Mouse (Mus musculus) forebrain, postnatal 0 days (tissue): ENCODE measurements around the gene Ptcd1. TPM values are rescaled to one million over a fixed set of nuclear protein-coding genes. Genes with fewer than 3 reads are reported as not detected.

Source experiments
- ATAC-seq: fragments of 200-750 bp; cut with Nextera tagmentation; 2 replicates; pipeline ENCODE4 v1.8.0; 2017; ENCODE audit warnings: mild to moderate bottlenecking, moderate library complexity
- DNase-seq: peaks from one replicate; pipeline ENCODE4 v3.0.0-alpha.2; 2015
- H3K27ac ChIP-seq: fragments of 300-500 bp; sonication (generic); 2 replicates; pipeline ENCODE4 v1.5.1; 2014; ENCODE audit warnings: low read depth, mild to moderate bottlenecking, antibody characterized with exemption, low read length, moderate library complexity, mixed read lengths
- H3K27me3 ChIP-seq: fragments of 300-500 bp; sonication (generic); 2 replicates; pipeline ENCODE4 v1.6.1; 2014; ENCODE audit warnings: mild to moderate bottlenecking, low read length, mixed read lengths; ENCODE audit not compliant: insufficient read depth
- H3K36me3 ChIP-seq: fragments of 300-500 bp; sonication (generic); 2 replicates; pipeline ENCODE4 v1.6.1; 2014; ENCODE audit warnings: mild to moderate bottlenecking, moderate library complexity; ENCODE audit not compliant: insufficient read depth
- H3K4me1 ChIP-seq: fragments of 300-500 bp; sonication (generic); 2 replicates; pipeline ENCODE4 v1.6.1; 2014; ENCODE audit warnings: antibody characterized with exemption; ENCODE audit not compliant: insufficient read depth
- H3K4me2 ChIP-seq: fragments of 300-500 bp; sonication (generic); 2 replicates; pipeline ENCODE4 v1.6.1; 2014; ENCODE audit warnings: low read depth, mild to moderate bottlenecking, moderate library complexity
- H3K4me3 ChIP-seq: fragments of 300-500 bp; sonication (generic); 2 replicates; pipeline ENCODE4 v1.5.1; 2014; ENCODE audit warnings: low read depth, low read length, mixed read lengths
- H3K9ac ChIP-seq: fragments of 300-500 bp; sonication (generic); 2 replicates; pipeline ENCODE4 v1.6.1; 2014; ENCODE audit warnings: mild to moderate bottlenecking
- H3K9me3 ChIP-seq: fragments of 300-500 bp; sonication (generic); 2 replicates; pipeline ENCODE4 v1.6.1; 2016; ENCODE audit warnings: low read length
- CTCF ChIP-seq: sonication (generic); IDR thresholded peaks from 2 replicates; pipeline ENCODE4 v1.5.1; 2016; ENCODE audit warnings: antibody characterized with exemption, control low read depth, low read depth
- WGBS: fragments of 180-500 bp; shearing (Covaris S2); extraction: QIAGEN DNeasy Blood & Tissue Kit; methylation state at CpG from one replicate; pipeline ENCODE4 v1.1.7; 2014; 5-methylcytosine and 5-hydroxymethylcytosine counted together
- polyA plus RNA-seq: library from polyadenylated mRNA; unstranded; fragments of >200 nt; fragmentation: Nextera tagmentation; extraction: Ambion mirVana; gene quantifications from 2 replicates; pipeline ENCODE4 v1.2.1, GENCODE M21; 2015
- total RNA-seq: library from RNA; depleted of rRNA; stranded (reverse); fragments of >200 nt; gene quantifications from 2 replicates; pipeline ENCODE4 v1.2.3, GENCODE M21; 2014

The Ptcd1 gene
- total and polyA plus RNA-seq, 2 experiments from 2014 or later: 21.7 to 32.6 TPM

DNA sequence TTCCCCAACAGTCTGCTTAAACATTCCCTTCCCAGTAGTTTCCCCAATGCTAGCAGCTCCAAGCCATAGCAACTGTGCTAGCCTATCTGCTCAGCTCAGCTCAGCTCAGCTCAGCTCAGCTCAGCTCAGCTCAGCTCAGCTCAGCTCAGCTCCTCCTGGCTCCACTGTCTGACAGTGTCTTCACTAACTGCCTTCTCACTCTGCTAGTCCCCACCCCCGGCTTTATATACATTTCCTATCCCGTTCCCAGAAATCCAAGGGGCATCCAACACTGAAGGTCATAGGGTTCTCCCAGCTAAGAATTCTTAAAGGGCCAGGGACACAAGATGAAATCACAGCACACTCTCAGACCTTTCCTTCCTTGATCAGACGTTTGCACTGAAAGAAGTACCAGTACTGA is 2.2 kb downstream of the Ptcd1 start:
- Histone ChIP-seq H3K27me3 (no peaks in the 10 kb centered on the region), H3K4me3 (no peak overlapping the region), H3K36me3 (peaks cover 46% of the 10 kb centered on the region), H3K4me2 (no peak overlapping the region), H3K4me1 (peaks cover 18% of the 10 kb centered on the region), H3K9me3 (no peaks in the 10 kb centered on the region), H3K27ac (no peak overlapping the region), H3K9ac (no peak overlapping the region)
- no peak for TF ChIP-seq CTCF
- DNase-seq: no peak
- 75% methylated on average over 3 of the region's 3 CpGs for WGBS
- no peak for ATAC-seq

DNA sequence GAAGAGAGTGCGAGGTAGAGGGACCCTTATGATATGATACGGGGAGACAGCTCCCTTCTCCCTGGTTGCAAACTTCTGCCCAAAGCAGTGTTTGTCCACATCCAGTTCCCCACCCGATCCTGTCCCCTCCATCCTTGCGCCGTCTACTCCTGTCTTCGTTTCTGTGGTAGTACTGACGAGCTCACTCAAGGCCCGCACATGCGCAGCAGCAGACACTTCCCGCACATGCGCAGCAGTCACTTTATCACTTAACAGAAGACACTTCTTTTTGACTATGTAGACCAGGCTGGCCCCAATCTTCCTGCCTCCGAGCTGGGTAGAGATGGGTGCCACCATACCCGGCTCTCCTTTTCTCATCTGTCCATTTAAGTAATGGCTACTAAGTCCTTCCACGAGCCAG is 5.5 kb downstream of the Ptcd1 start:
- 94% methylated on average over 14 of the region's 14 CpGs for WGBS
- no peak for TF ChIP-seq CTCF
- ATAC-seq (no peak), DNase-seq (no peak)
- H3K9ac ChIP-seq: no peak overlapping the region
- H3K4me3 ChIP-seq: no peak overlapping the region
- H3K36me3 ChIP-seq: peaks cover 72% of the 10 kb centered on the region
- H3K4me1 ChIP-seq: peaks cover 8% of the 10 kb centered on the region; the same call in 1 of the 2 replicates
- H3K27ac ChIP-seq: no peak overlapping the region
- no peak overlapping the region for H3K4me2 ChIP-seq
- no peaks in the 10 kb centered on the region for H3K9me3 ChIP-seq
- no peaks in the 10 kb centered on the region for H3K27me3 ChIP-seq

DNA sequence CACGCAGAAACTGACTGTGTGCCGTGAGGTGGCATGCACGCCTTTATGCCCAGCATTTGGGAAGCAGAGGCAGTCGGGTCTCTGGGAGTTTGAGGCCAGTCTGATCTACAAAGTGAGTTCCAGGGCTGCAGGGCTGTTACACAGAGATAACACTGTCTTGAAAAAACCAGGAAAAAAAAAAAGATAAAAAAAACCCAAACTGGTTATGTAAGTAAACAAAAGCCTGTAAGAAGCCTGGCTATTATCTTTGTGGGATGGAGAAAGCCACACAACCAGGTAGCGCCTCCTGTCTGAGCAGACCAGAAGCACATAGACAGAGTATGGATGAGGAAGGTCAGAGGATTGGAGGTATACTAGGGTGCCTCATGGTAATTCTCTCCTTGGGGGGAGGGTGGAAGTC is 14.2 kb downstream of the Ptcd1 start:
- Histone ChIP-seq H3K27me3 (no peaks in the 10 kb centered on the region), H3K27ac (no peak overlapping the region)
- WGBS: 90% methylated on average over 5 of the region's 5 CpGs

DNA sequence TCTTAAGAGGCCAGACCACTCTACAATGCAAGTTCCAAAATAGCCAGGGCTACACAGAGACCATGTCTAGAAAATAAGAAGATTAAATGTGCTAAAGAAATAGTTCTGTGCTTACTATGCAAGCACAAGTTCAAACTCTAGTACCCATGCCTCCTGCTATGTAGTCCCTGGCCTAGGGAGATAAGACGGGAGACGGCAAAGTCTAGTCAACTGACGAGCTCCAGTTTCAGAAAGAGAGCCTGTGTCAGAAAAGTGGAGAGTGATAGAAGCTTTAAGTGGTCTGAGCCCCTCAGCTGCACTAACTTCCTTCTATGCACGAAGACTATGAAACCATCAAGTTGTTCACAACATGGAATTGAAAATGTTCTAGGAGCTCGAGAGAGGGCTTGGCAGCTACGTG is 17.6 kb downstream of the Ptcd1 start:
- DNase-seq (no peak), ATAC-seq (no peak)
- H3K27ac ChIP-seq: no peak overlapping the region
- TF ChIP-seq CTCF: no peak
- no peaks in the 10 kb centered on the region for H3K27me3 ChIP-seq
- no peak overlapping the region for H3K9ac ChIP-seq
- no peaks in the 10 kb centered on the region for H3K9me3 ChIP-seq
- H3K4me1 ChIP-seq: no peaks in the 10 kb centered on the region
- no peak overlapping the region for H3K4me2 ChIP-seq
- H3K4me3 ChIP-seq: no peak overlapping the region
- peaks cover 98% of the 10 kb centered on the region for H3K36me3 ChIP-seq
- 93% methylated on average over 6 of the region's 6 CpGs for WGBS

More for the DNA sequence above, 14.2 kb downstream of the Ptcd1 start:
- peaks cover 87% of the 10 kb centered on the region for H3K36me3 ChIP-seq
- H3K4me1 ChIP-seq: no peaks in the 10 kb centered on the region
- no peak for TF ChIP-seq CTCF
- no peak overlapping the region for H3K4me3 ChIP-seq
- DNase-seq (no peak), ATAC-seq (no peak)
- H3K4me2 ChIP-seq: no peak overlapping the region
- no peaks in the 10 kb centered on the region for H3K9me3 ChIP-seq
- H3K9ac ChIP-seq: no peak overlapping the region

DNA sequence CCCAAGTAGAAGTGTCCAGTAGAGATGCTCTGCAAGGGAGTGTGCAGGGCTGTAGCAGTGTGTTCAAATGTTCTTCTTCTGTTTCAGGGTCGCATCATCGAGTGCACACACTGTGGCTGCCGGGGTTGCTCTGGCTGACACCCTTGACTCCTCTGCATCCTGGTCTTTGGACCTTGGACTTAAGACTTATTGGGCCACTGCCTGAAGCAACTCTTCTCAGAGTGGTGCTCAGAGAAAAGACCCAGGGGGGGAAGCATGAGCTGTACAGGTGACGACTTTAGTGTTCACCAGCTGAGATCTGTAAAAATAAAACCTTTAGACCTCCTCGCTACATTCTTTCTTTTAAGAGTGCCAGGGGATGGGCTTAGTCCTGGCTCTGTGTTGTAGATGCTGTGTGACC is 19.2 kb downstream of the Ptcd1 start:
- H3K9ac ChIP-seq: no peak overlapping the region
- no peak overlapping the region for H3K4me2 ChIP-seq
- DNase-seq (no peak), ATAC-seq (no peak)
- H3K4me3 ChIP-seq: no peak overlapping the region
- WGBS: 95% methylated on average over 5 of the region's 5 CpGs
- H3K9me3 ChIP-seq: no peaks in the 10 kb centered on the region
- H3K36me3 ChIP-seq: peaks cover 98% of the 10 kb centered on the region
- no peaks in the 10 kb centered on the region for H3K4me1 ChIP-seq
- no peaks in the 10 kb centered on the region for H3K27me3 ChIP-seq
- H3K27ac ChIP-seq: no peak overlapping the region
- TF ChIP-seq CTCF: no peak

DNA sequence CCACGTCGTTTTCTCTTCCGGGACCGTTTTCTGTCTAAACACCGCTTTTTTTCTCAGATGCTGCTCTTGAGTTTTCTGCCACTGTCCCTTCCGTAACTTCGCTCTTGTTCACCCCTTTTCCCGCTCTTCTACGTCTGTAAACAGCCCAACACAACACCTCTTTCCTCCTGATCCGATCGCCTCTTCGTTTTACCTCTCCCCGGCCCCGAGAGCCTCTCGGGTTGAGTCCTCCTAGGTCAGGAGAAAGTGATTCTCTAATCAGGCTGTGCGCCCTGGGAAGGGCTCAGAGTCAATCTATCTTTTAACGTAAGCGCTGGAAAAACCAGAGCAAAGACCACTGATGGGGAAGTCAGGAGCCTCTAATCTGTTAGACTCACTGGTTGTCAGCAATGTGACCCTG is 26.3 kb downstream of the Ptcd1 start:
- Histone ChIP-seq H3K9me3 (no peaks in the 10 kb centered on the region), H3K4me2 (peak overlapping the region; percentile 84), H3K36me3 (peaks cover 41% of the 10 kb centered on the region), H3K27ac (peak overlapping the region; percentile 83), H3K4me1 (peaks cover 22% of the 10 kb centered on the region; the same call in 1 of the 2 replicates), H3K4me3 (peak overlapping the region; percentile 89), H3K9ac (peak overlapping the region; percentile 81), H3K27me3 (no peaks in the 10 kb centered on the region)
- DNase-seq (no peak), ATAC-seq (no peak)
- no peak for TF ChIP-seq CTCF
- WGBS: under 1% methylated on average over 18 of the region's 18 CpGs

DNA sequence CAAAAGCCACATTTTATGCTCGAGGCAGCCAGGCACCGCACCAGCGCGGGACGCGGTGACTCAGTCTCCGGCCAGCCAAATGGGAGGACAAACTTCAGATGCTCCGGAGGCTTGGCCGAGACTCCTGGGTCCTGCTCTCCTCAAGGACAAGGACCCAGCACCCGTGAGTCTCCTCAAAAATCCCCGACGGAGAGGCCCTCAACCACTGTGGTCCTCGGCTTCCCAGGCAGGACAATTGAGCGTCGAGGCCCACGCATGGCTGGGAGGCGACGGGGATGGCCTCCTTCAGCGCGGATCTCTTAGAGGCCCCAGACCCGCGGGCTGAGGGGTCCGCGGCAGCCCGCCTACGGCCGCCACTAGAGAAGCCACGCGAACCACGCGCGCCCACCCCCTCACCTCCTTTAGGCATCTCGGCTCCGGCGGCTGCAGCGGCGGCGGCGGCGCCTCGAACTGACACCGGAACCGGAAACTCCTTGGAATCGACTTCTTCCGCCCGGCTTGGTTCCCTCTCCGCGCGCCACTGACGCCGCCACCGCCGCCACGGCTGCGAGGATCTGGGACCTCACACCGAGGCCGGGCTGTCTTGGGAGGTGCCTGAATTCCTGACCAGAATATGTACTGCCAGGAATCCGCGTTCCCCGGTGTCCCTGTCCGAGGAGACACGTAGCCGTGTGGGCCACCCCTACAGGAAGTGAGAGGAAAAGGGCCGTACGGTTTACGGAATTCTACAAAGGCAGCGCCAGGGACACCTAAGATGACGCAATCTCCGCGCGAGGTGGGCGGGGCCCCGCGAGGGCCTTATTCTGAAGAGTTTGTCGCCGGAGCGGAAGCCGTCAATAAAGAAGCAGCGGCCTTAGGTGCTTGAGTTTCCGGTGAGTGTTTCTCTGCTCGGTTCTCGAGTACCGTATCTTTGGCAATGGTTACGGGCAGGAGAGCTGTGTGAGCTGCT is 27.1 kb downstream of the Ptcd1 start, which contains the start of the genes Pdap1 and Bud31:
Gene Pdap1 (minus strand): TSS at position 668 of the 949 bp plus-strand sequence.
Gene Bud31 (plus strand): TSS at position 792 of the 949 bp plus-strand sequence.
- ATAC-seq (peak; percentile 97), DNase-seq (peak; percentile 98)
- H3K9me3 ChIP-seq: no peaks in the 10 kb centered on the region
- peak within 1 kb of the TSS; percentile 83 for H3K27ac ChIP-seq
- H3K9ac ChIP-seq: peak within 1 kb of the TSS; percentile 81
- 1% methylated on average over 84 of the region's 84 CpGs for WGBS
- peak within 1 kb of the TSS; percentile 84 for H3K4me2 ChIP-seq
- TF ChIP-seq CTCF: peak; percentile 33
- H3K4me3 ChIP-seq: peak within 1 kb of the TSS; percentile 89
- H3K4me1 ChIP-seq: peaks cover 22% of the 10 kb centered on the region; the same call in 1 of the 2 replicates
- H3K27me3 ChIP-seq: no peaks in the 10 kb centered on the region
- peaks cover 40% of the 10 kb centered on the region for H3K36me3 ChIP-seq
